Mouse (Mus musculus) MEL (cell line): ENCODE data around the gene Poll. TPM values are rescaled to one million over a fixed set of nuclear protein-coding genes. Genes with fewer than 3 reads are reported as not detected.

Experiments used
- DNase-seq: peaks from one replicate; pipeline ENCODE4 v3.0.0; 2011; ENCODE audit warnings: low read depth, low spot score
- H3K27ac ChIP-seq: 2 replicates; pipeline ENCODE4 v1.5.1; 2012; ENCODE audit warnings: low read depth, mild to moderate bottlenecking, control low read depth, low read length, moderate library complexity; ENCODE audit not compliant: control insufficient read depth
- H3K27me3 ChIP-seq, 2 experiments: fragments of 150-350 bp in 1 of 2; sonication (generic) in 1 of 2; 2 replicates each; pipeline ENCODE4 v1.6.1; 2012; ENCODE audit warnings: low read length in 2 of 2, mild to moderate bottlenecking in 2 of 2, improper control_type of control experiment in 1 of 2, moderate library complexity in 1 of 2; ENCODE audit not compliant: insufficient read depth in 2 of 2, control insufficient read depth in 1 of 2
- H3K36me3 ChIP-seq, 2 experiments: 2 replicates each; pipeline ENCODE4 v1.6.1; 2012 to 2014; ENCODE audit warnings: low read length in 2 of 2, improper control_type of control experiment in 1 of 2, inconsistent platforms in 1 of 2, mild to moderate bottlenecking in 1 of 2; ENCODE audit not compliant: insufficient read depth in 2 of 2, control insufficient read depth in 1 of 2
- H3K4me1 ChIP-seq, 2 experiments: fragments of 150-350 bp in 1 of 2; sonication (generic) in 1 of 2; 2 replicates each; pipeline ENCODE4 v1.6.1; 2012; ENCODE audit warnings: low read length in 2 of 2, improper control_type of control experiment in 1 of 2, mild to moderate bottlenecking in 1 of 2; ENCODE audit not compliant: insufficient read depth in 2 of 2, control insufficient read depth in 1 of 2
- H3K4me3 ChIP-seq, 2 experiments: fragments of 150-350 bp in 1 of 2; sonication (generic) in 1 of 2; 2 replicates each; pipeline ENCODE4 v1.5.1; 2012; ENCODE audit warnings: low read depth in 2 of 2, low read length in 2 of 2, mild to moderate bottlenecking in 2 of 2, moderate library complexity in 2 of 2, control low read depth in 1 of 2, improper control_type of control experiment in 1 of 2; ENCODE audit not compliant: control insufficient read depth in 1 of 2, insufficient read depth in 1 of 2
- H3K79me2 ChIP-seq: 2 replicates; pipeline ENCODE4 v1.6.1; 2012; ENCODE audit warnings: mild to moderate bottlenecking, low read length, moderate library complexity; ENCODE audit not compliant: control insufficient read depth, poor library complexity, insufficient read depth
- H3K9ac ChIP-seq: 2 replicates; pipeline ENCODE4 v1.6.1; 2012; ENCODE audit warnings: low read depth, mild to moderate bottlenecking, control low read depth, low read length, moderate library complexity; ENCODE audit not compliant: control insufficient read depth, poor library complexity, severe bottlenecking
- H3K9me3 ChIP-seq: fragments of 150-350 bp; sonication (generic); replicated peaks from 2 replicates; pipeline ENCODE4 v1.6.1; 2012; ENCODE audit warnings: mild to moderate bottlenecking, low read length, improper control_type of control experiment, moderate library complexity; ENCODE audit not compliant: insufficient read depth
- CTCF ChIP-seq, 3 experiments: IDR thresholded peaks in 2 of 3; conservative IDR thresholded peaks in 1 of 3; 2 replicates each; pipeline ENCODE4 v1.5.1; 2011 to 2012; ENCODE audit warnings: low read length in 3 of 3, low read depth in 2 of 3, mild to moderate bottlenecking in 2 of 3, improper control_type of control experiment in 1 of 3, inconsistent platforms in 1 of 3, mixed read lengths in 1 of 3, moderate library complexity in 1 of 3; ENCODE audit not compliant: control insufficient read depth in 1 of 3, insufficient read depth in 1 of 3, poor library complexity in 1 of 3, severe bottlenecking in 1 of 3
- ELF1 ChIP-seq: IDR thresholded peaks from 2 replicates; pipeline ENCODE4 v1.6.1; 2014; ENCODE audit warnings: low read depth, mild to moderate bottlenecking, inconsistent platforms, low read length, improper control_type of control experiment, moderate library complexity
- EP300 ChIP-seq, 2 experiments: IDR thresholded peaks; 2 replicates each; pipeline ENCODE4 v1.6.1; 2011; ENCODE audit warnings: improper control_type of control experiment in 2 of 2, low read length in 2 of 2, low read depth in 1 of 2, mild to moderate bottlenecking in 1 of 2
- GABPA ChIP-seq: IDR thresholded peaks from 2 replicates; pipeline ENCODE4 v1.6.1; 2012; ENCODE audit warnings: low read depth, mild to moderate bottlenecking, inconsistent platforms, low read length, improper control_type of control experiment, moderate library complexity
- HCFC1 ChIP-seq: IDR thresholded peaks from 2 replicates; pipeline ENCODE4 v1.6.1; 2012; ENCODE audit warnings: low read depth, mild to moderate bottlenecking, inconsistent platforms, low read length, improper control_type of control experiment, moderate library complexity
- JUND ChIP-seq: IDR thresholded peaks from 2 replicates; pipeline ENCODE4 v1.6.1; 2011; ENCODE audit warnings: low read depth, mild to moderate bottlenecking, improper control_type of control experiment, low read length
- KAT2A ChIP-seq: conservative IDR thresholded peaks from 2 replicates; pipeline ENCODE4 v1.6.1; 2012; ENCODE audit warnings: low read depth, low read length, improper control_type of control experiment, inconsistent platforms
- MAFK ChIP-seq: IDR thresholded peaks from 2 replicates; pipeline ENCODE4 v1.6.1; 2011; ENCODE audit warnings: low read depth, mild to moderate bottlenecking, low read length, improper control_type of control experiment, borderline replicate concordance
- MAZ ChIP-seq: IDR thresholded peaks from 2 replicates; pipeline ENCODE4 v1.6.1; 2012; ENCODE audit warnings: low read depth, mild to moderate bottlenecking, inconsistent platforms, low read length, improper control_type of control experiment
- MXI1 ChIP-seq: IDR thresholded peaks from 2 replicates; pipeline ENCODE4 v1.6.1; 2011; ENCODE audit warnings: mild to moderate bottlenecking, low read depth, low read length, improper control_type of control experiment
- MYB ChIP-seq: IDR thresholded peaks from 2 replicates; pipeline ENCODE4 v1.6.1; 2011; ENCODE audit warnings: mild to moderate bottlenecking, low read depth, low read length, improper control_type of control experiment
- MYC ChIP-seq: IDR thresholded peaks from 2 replicates; pipeline ENCODE4 v1.6.1; 2011; ENCODE audit warnings: low read depth, mild to moderate bottlenecking, low read length, improper control_type of control experiment, moderate library complexity
- NELFE ChIP-seq: IDR thresholded peaks from 2 replicates; pipeline ENCODE4 v1.6.1; 2011; ENCODE audit warnings: low read depth, low read length, improper control_type of control experiment
- RAD21 ChIP-seq: IDR thresholded peaks from 2 replicates; pipeline ENCODE4 v1.6.1; 2011; ENCODE audit warnings: mild to moderate bottlenecking, low read depth, low read length, improper control_type of control experiment
- RCOR1 ChIP-seq: IDR thresholded peaks from 2 replicates; pipeline ENCODE4 v1.6.1; 2012; ENCODE audit warnings: low read depth, mild to moderate bottlenecking, inconsistent platforms, low read length, improper control_type of control experiment
- SIN3A ChIP-seq: IDR thresholded peaks from 2 replicates; pipeline ENCODE4 v1.6.1; 2012; ENCODE audit warnings: low read length, improper control_type of control experiment, inconsistent platforms
- SMC3 ChIP-seq: IDR thresholded peaks from 2 replicates; pipeline ENCODE4 v1.6.1; 2011; ENCODE audit warnings: low read depth, low read length, improper control_type of control experiment
- TBP ChIP-seq: IDR thresholded peaks from 2 replicates; pipeline ENCODE4 v1.8.0; 2011; ENCODE audit warnings: low read depth, low read length, improper control_type of control experiment
- TCF12 ChIP-seq: IDR thresholded peaks from 2 replicates; pipeline ENCODE4 v1.6.1; 2014; ENCODE audit warnings: low read depth, mild to moderate bottlenecking, inconsistent platforms, low read length, improper control_type of control experiment, moderate library complexity
- ZC3H11A ChIP-seq: IDR thresholded peaks from 2 replicates; pipeline ENCODE4 v1.6.1; 2012; ENCODE audit warnings: low read depth, mild to moderate bottlenecking, inconsistent platforms, low read length, improper control_type of control experiment
- ZNF384 ChIP-seq: IDR thresholded peaks from 2 replicates; pipeline ENCODE4 v1.6.1; 2012; ENCODE audit warnings: low read depth, mild to moderate bottlenecking, inconsistent platforms, low read length, improper control_type of control experiment
- polyA plus RNA-seq, 2 experiments: library from polyadenylated mRNA; stranded (reverse) in 1 of 2; unstranded in 1 of 2; fragments of >175 nt in 1 of 2; fragments of >200 nt in 1 of 2; gene quantifications; 2 replicates each; pipeline versions ENCODE4 v1.2.1 to v1.2.4; 2012; ENCODE audit warnings: low replicate concordance in 2 of 2, low read depth in 1 of 2; ENCODE audit not compliant: insufficient read length in 2 of 2, insufficient read depth in 1 of 2, missing spikeins in 1 of 2
- total RNA-seq: library from RNA; depleted of rRNA; stranded (reverse); fragments of 300-350 nt; gene quantifications from 2 replicates; pipeline ENCODE4 v1.2.3, GENCODE M21; 2012

Poll gene
- total and polyA plus RNA-seq, 3 experiments: 14.9 to 19.0 TPM; not detected in 1

DNA sequence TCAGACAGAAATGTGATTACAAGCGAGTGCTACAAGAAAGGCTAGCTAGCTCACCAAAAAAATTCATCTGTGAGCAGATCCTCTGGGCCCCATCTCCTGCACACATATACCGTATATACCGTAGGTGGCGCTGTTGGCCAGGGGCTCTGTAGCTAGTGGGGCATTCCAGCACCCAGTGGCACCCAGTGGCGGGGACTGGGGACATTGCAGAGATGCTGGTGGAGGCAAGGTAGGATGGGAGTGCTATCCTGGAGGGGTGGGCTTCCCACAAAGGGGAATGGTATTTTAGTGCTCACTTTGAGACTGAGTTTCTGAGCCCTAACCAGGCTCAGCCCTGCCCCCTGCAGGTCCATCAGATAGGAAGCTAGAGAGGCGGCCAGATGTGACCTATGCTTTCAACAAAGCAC lies 13.5 kb upstream of the Poll start:
- Histone ChIP-seq H3K9me3 (no peaks in the 10 kb centered on the region), H3K79me2 (no peaks in the 10 kb centered on the region), H3K36me3 (peaks cover 0 to 20% of the 10 kb centered on the region in 2 experiments; a peak in 2 of 4 replicates), H3K27ac (no peak overlapping the region), H3K9ac (no peak overlapping the region), H3K4me1 (peaks cover 0 to 23% of the 10 kb centered on the region in 2 experiments), H3K27me3 (no peaks in the 10 kb centered on the region), H3K4me3 (no peak overlapping the region)
- no peak for TF ChIP-seq JUND
- TF ChIP-seq CTCF (IDR thresholded peaks at IDR 0.05 in 2 of 3, conservative IDR thresholded peaks at IDR 0.05 in 1 of 3; ENCODE audit: control insufficient read depth in 1 of 3, insufficient read depth in 1 of 3, low read depth in 2 of 3, low read length in 3 of 3, poor library complexity in 1 of 3, severe bottlenecking in 1 of 3): peak; percentile 91 to 95 (median 94)
- peak; percentile 33; the same call in 1 of the 2 replicates for TF ChIP-seq HCFC1
- no peak for TF ChIP-seq TCF12
- TF ChIP-seq MYC: 0 out of 2 replicates have a peak, but pooled peaks have one; percentile 43
- TF ChIP-seq TBP: no peak
- TF ChIP-seq GABPA: no peak
- peak; percentile 74 for TF ChIP-seq ZC3H11A
- TF ChIP-seq RCOR1: peak; percentile 30; the same call in 1 of the 2 replicates
- TF ChIP-seq NELFE: no peak
- peak; percentile 49; the same call in 1 of the 2 replicates for TF ChIP-seq SIN3A
- TF ChIP-seq SMC3: peak; percentile 81
- TF ChIP-seq KAT2A: no peak
- TF ChIP-seq ELF1: 0 out of 2 replicates have a peak, but pooled peaks have one; percentile 32
- no peak for TF ChIP-seq MYB
- peak; percentile 69 for TF ChIP-seq ZNF384
- TF ChIP-seq EP300 (IDR thresholded peaks at IDR 0.05; ENCODE audit: low read depth in 1 of 2, low read length in 2 of 2): 0 out of 4 replicates have a peak, but pooled peaks of 1 of the 2 experiments have one; percentile 33
- TF ChIP-seq MAZ: 0 out of 2 replicates have a peak, but pooled peaks have one; percentile 43
- peak; percentile 87 for TF ChIP-seq RAD21
- no peak for TF ChIP-seq MAFK
- no peak for TF ChIP-seq MXI1
- DNase-seq: peak; percentile 89

DNA sequence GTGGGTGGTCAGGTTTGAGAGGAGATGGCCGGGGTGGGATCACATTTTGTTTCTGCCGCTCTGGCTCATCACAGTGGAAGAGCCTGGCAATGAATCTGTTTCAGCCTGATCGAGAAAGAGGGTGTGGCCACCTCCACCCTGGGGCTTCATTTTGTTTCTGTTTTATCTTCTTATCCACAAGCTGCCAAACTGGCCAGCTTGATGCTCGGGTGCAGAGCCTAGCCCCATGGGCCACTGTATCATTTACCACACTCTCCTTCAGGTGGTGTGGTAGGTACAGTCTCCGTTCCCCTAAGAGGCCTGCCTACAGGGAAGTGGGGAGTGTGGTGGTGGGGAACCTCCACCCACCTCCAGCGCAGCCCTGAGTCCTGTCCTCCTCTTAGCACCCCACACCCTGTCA lies 12.7 kb upstream of the Poll start:
- Histone ChIP-seq H3K4me3 (no peak overlapping the region), H3K27me3 (no peaks in the 10 kb centered on the region), H3K9me3 (no peaks in the 10 kb centered on the region), H3K9ac (no peak overlapping the region), H3K27ac (no peak overlapping the region), H3K36me3 (peaks cover 0 to 20% of the 10 kb centered on the region in 2 experiments; a peak in 2 of 4 replicates), H3K4me1 (peaks cover 0 to 23% of the 10 kb centered on the region in 2 experiments), H3K79me2 (no peaks in the 10 kb centered on the region)
- no peak for TF ChIP-seq SMC3
- DNase-seq: peak; percentile 33
